Mouse (Mus musculus) cortical plate, adult 2 months (tissue): Measurements from ENCODE around the gene Dera. TPM values are rescaled to one million over a fixed set of nuclear protein-coding genes. Genes with fewer than 3 reads are reported as not detected.

Source experiments
- H3K27ac ChIP-seq: fragments of 200-500 bp; 2 replicates; pipeline ENCODE4 v1.5.1; 2012; ENCODE audit warnings: low read length, control low read depth, inconsistent platforms; ENCODE audit not compliant: insufficient read depth
- H3K4me1 ChIP-seq: fragments of 200-500 bp; 2 replicates; pipeline ENCODE4 v1.6.1; 2011; ENCODE audit warnings: low read length; ENCODE audit not compliant: control insufficient read depth, insufficient read depth
- H3K4me3 ChIP-seq: fragments of 200-500 bp; 2 replicates; pipeline ENCODE4 v1.5.1; 2011; ENCODE audit warnings: mild to moderate bottlenecking, low read length, control low read depth; ENCODE audit not compliant: insufficient read depth
- CTCF ChIP-seq: fragments of 200-500 bp; IDR thresholded peaks from 2 replicates; pipeline ENCODE4 v1.5.1; 2011; ENCODE audit warnings: mild to moderate bottlenecking, control low read depth, low read length; ENCODE audit not compliant: insufficient read depth; ENCODE audit errors: extremely low read depth
- POLR2A ChIP-seq: fragments of 200-500 bp; IDR thresholded peaks from 2 replicates; pipeline ENCODE4 v1.6.1; 2011; ENCODE audit warnings: mild to moderate bottlenecking, low read length, control low read depth; ENCODE audit not compliant: insufficient read depth; ENCODE audit errors: extremely low read depth
- polyA plus RNA-seq: library from polyadenylated mRNA; depleted of rRNA; stranded (reverse); fragments of >200 nt; gene quantifications from 2 replicates; pipeline ENCODE4 v1.2.3, GENCODE M21; 2012

The Dera gene
- polyA plus RNA-seq, 1 experiment = 4.0 TPM

GRCm38 (mm10) chr6:137804121-137804520, 49.8 kb downstream of the Dera start:
- TF ChIP-seq POLR2A (no peak), CTCF (no peak)
- H3K4me1 ChIP-seq = no peaks in the 10 kb centered on the region
- no peak overlapping the region for H3K27ac ChIP-seq
- H3K4me3 ChIP-seq = no peak overlapping the region

GRCm38 (mm10) chr6:137804606-137805005, 50.3 kb downstream of the Dera start:
- Histone ChIP-seq H3K4me3 (no peak overlapping the region), H3K4me1 (no peaks in the 10 kb centered on the region), H3K27ac (no peak overlapping the region)
- TF ChIP-seq CTCF = no peak
- no peak for TF ChIP-seq POLR2A

GRCm38 (mm10) chr6:137806342-137806741, 52.0 kb downstream of the Dera start:
- Histone ChIP-seq H3K4me3 (no peak overlapping the region), H3K4me1 (no peaks in the 10 kb centered on the region), H3K27ac (no peak overlapping the region)
- TF ChIP-seq POLR2A (no peak), CTCF (no peak)

GRCm38 (mm10) chr6:137806806-137807205, 52.5 kb downstream of the Dera start:
- Histone ChIP-seq H3K4me1 (no peaks in the 10 kb centered on the region), H3K4me3 (no peak overlapping the region), H3K27ac (no peak overlapping the region)
- no peak for TF ChIP-seq POLR2A
- no peak for TF ChIP-seq CTCF

- Histone ChIP-seq H3K4me1 (no peaks in the 10 kb centered on the region), H3K4me3 (no peak overlapping the region), H3K27ac (no peak overlapping the region)
- TF ChIP-seq CTCF (no peak), POLR2A (no peak)
Observed at GRCm38 (mm10) chr6:137807296-137807695, 53.0 kb downstream of the Dera start.

GRCm38 (mm10) chr6:137808706-137809105, 54.4 kb downstream of the Dera start:
- no peak for TF ChIP-seq POLR2A
- TF ChIP-seq CTCF = no peak
- H3K27ac ChIP-seq = no peak overlapping the region
- H3K4me1 ChIP-seq = no peaks in the 10 kb centered on the region
- no peak overlapping the region for H3K4me3 ChIP-seq

GRCm38 (mm10) chr6:137810136-137810535, 55.8 kb downstream of the Dera start:
- Histone ChIP-seq H3K4me1 (no peaks in the 10 kb centered on the region), H3K4me3 (no peak overlapping the region), H3K27ac (no peak overlapping the region)
- TF ChIP-seq POLR2A (no peak), CTCF (no peak)

GRCm38 (mm10) chr6:137814006-137814405, 59.7 kb downstream of the Dera start:
- Histone ChIP-seq H3K4me1 (no peaks in the 10 kb centered on the region), H3K4me3 (no peak overlapping the region), H3K27ac (no peak overlapping the region)
- TF ChIP-seq CTCF (no peak), POLR2A (no peak)

- TF ChIP-seq CTCF (no peak), POLR2A (no peak)
- no peak overlapping the region for H3K27ac ChIP-seq
- H3K4me3 ChIP-seq = no peak overlapping the region
- H3K4me1 ChIP-seq = no peaks in the 10 kb centered on the region
Observed at GRCm38 (mm10) chr6:137816508-137816907, 62.2 kb downstream of the Dera start.

GRCm38 (mm10) chr6:137822550-137822949, 68.2 kb downstream of the Dera start:
- H3K4me3 ChIP-seq = no peak overlapping the region
- TF ChIP-seq CTCF = no peak
- TF ChIP-seq POLR2A = no peak
- H3K27ac ChIP-seq = no peak overlapping the region
- H3K4me1 ChIP-seq = no peaks in the 10 kb centered on the region
